ENCODE assay signal across 21 mouse cellular contexts in the genomic region with DNA sequence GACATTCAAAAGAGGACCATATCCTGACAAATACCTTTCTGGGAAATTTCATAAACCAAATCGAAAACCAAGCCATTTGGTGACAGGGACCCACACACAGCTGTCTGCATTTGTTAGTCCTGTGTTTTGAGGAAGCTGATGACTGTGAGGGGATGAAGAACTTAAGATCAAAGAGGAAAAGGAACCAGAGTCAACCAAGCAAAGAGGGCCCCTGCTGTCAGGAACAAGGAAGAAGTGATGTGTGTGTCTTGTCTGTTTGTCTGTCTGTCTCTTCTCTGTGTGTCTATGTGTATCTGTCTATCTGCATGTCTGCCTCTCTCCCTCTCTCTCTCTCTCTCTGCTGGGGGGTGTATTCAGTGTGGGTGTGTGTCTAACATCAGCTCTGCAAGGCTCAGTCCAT.
DNase-seq lines count a peak whose midpoint lies in the region; ATAC-seq lines count a peak whose summit lies in the region.
"Had no signal": no experiment of that assay in that cellular context is flagged by ENCODE, and none has a peak within 500 bp of the region (broad histone marks: within the 10 kb centered on the region; RNA-seq: fewer than 3 reads in every experiment).

No protein-coding gene starts in this region.

- no peak overlapping the region for H3K9ac ChIP-seq in midbrain, embryonic 15.5 days
- H3K9ac ChIP-seq in liver, embryonic 11.5 days (ENCODE audit: low read depth, low read length): no peak overlapping the region
- H3K9ac ChIP-seq: embryonic facial prominence, embryonic 12.5 days; forebrain, embryonic 12.5 days; hindbrain, embryonic 13.5 days had no signal

- H3K9me3 ChIP-seq in midbrain, embryonic 15.5 days: no peaks in the 10 kb centered on the region
- no peaks in the 10 kb centered on the region for H3K9me3 ChIP-seq in liver, embryonic 11.5 days (ENCODE audit: control insufficient read depth, low read length)
- H3K9me3 ChIP-seq: embryonic facial prominence, embryonic 12.5 days; forebrain, embryonic 12.5 days; hindbrain, embryonic 13.5 days had no signal

- 70% methylated on average over 1 of the region's 1 CpGs for WGBS in midbrain, embryonic 15.5 days
- WGBS in liver, embryonic 11.5 days: 71% methylated on average over 1 of the region's 1 CpGs

- DNase-seq in spleen, postnatal 36 days (ENCODE audit: low spot score in 2 of 2): peak; percentile 58 to 64
- DNase-seq in spleen, adult 12 weeks (ENCODE audit: low spot score): no peak
- peak; percentile 41 to 50 for DNase-seq in B cell, adult 2 months
- DNase-seq in naive thymus-derived CD4-positive, alpha-beta T cell, adult 2 months (ENCODE audit: low read depth): peak; percentile 36
- no peak for DNase-seq in liver, embryonic 11.5 days (ENCODE audit: low spot score)
- no peak for DNase-seq in urinary bladder, postnatal 14 days (ENCODE audit: low spot score)
- DNase-seq: adrenal gland, adult 8-10 months; adrenal gland, postnatal 36 days; cerebellum, adult 2 months; cerebellum, postnatal 10 days; gastrocnemius, postnatal 10 days; heart, postnatal 10 days had no signal

- H3K4me2 ChIP-seq in midbrain, embryonic 15.5 days: no peak overlapping the region
- no peak overlapping the region for H3K4me2 ChIP-seq in liver, embryonic 11.5 days
- H3K4me2 ChIP-seq: embryonic facial prominence, embryonic 12.5 days; forebrain, embryonic 12.5 days; hindbrain, embryonic 13.5 days had no signal

- no peak overlapping the region for H3K27ac ChIP-seq in midbrain, embryonic 15.5 days
- H3K27ac ChIP-seq in liver, embryonic 11.5 days (ENCODE audit: low read depth, low read length): no peak overlapping the region
- H3K27ac ChIP-seq: embryonic facial prominence, embryonic 12.5 days; forebrain, embryonic 12.5 days; hindbrain, embryonic 13.5 days; hindbrain, postnatal 0 days had no signal

- H3K36me3 ChIP-seq in midbrain, embryonic 15.5 days (replicated peaks): no peaks in the 10 kb centered on the region
- H3K36me3 ChIP-seq in liver, embryonic 11.5 days (ENCODE audit: control insufficient read depth, insufficient read depth, low read length): no peaks in the 10 kb centered on the region
- H3K36me3 ChIP-seq: embryonic facial prominence, embryonic 12.5 days; forebrain, embryonic 12.5 days; hindbrain, embryonic 13.5 days had no signal

- peak; percentile 50; the same call in 1 of the 2 replicates for ATAC-seq in common myeloid progenitor, adult 5-6 weeks (replicated peaks; ENCODE audit: low read depth, poor library complexity, severe bottlenecking)
- ATAC-seq in midbrain, embryonic 15.5 days (replicated peaks): no peak
- ATAC-seq in liver, embryonic 11.5 days (replicated peaks; ENCODE audit: low FRiP score): no peak
- ATAC-seq: CD4-positive, CD25-positive, alpha-beta regulatory T cell, adult 4 months; forebrain, embryonic 16.5 days; hindbrain, postnatal 0 days; Patski had no signal

- no peaks in the 10 kb centered on the region for H3K4me1 ChIP-seq in midbrain, embryonic 15.5 days
- H3K4me1 ChIP-seq in liver, embryonic 11.5 days (replicated peaks; ENCODE audit: control insufficient read depth, insufficient read depth, low read length): no peaks in the 10 kb centered on the region
- H3K4me1 ChIP-seq: embryonic facial prominence, embryonic 12.5 days; forebrain, embryonic 12.5 days; hindbrain, embryonic 13.5 days had no signal

- no peaks in the 10 kb centered on the region for H3K27me3 ChIP-seq in midbrain, embryonic 15.5 days (replicated peaks)
- H3K27me3 ChIP-seq in liver, embryonic 11.5 days (replicated peaks; ENCODE audit: control insufficient read depth, insufficient read depth, low read length): no peaks in the 10 kb centered on the region
- H3K27me3 ChIP-seq: embryonic facial prominence, embryonic 12.5 days; forebrain, embryonic 12.5 days; hindbrain, embryonic 13.5 days; Patski had no signal

- H3K4me3 ChIP-seq in midbrain, embryonic 15.5 days: no peak overlapping the region
- H3K4me3 ChIP-seq in liver, embryonic 11.5 days (ENCODE audit: low read depth, low read length): no peak overlapping the region
- H3K4me3 ChIP-seq: embryonic facial prominence, embryonic 12.5 days; forebrain, embryonic 12.5 days; hindbrain, embryonic 13.5 days had no signal

Comparison
In these comparisons a context has a peak if more than half of its experiments do, and no peak if none do; other contexts are left out.
1. DNase-seq: peak in spleen, postnatal 36 days (2 of 2), B cell, adult 2 months (2 of 2) and naive thymus-derived CD4-positive, alpha-beta T cell, adult 2 months (single experiment); none in spleen, adult 12 weeks (single experiment), liver, embryonic 11.5 days (single experiment) and urinary bladder, postnatal 14 days (single experiment).